Mouse (Mus musculus) CH12.LX (cell line): ENCODE measurements at regions not wholly inside any gene's neighbourhood (a gene's known extent, or its start where the extent isn't known, plus 50 kb on each side); places are given as distances from the start of the nearest gene placed in this dataset.

Source experiments
- DNase-seq: peaks from one replicate; pipeline ENCODE4 v3.0.0-alpha.2; 2013; ENCODE audit errors: extremely low read depth
- H3K27ac ChIP-seq: 2 replicates; pipeline ENCODE4 v1.5.1; 2012; ENCODE audit warnings: low read depth, mild to moderate bottlenecking, control low read depth, moderate library complexity; ENCODE audit not compliant: insufficient read depth
- H3K27me3 ChIP-seq: replicated peaks from 2 replicates; pipeline ENCODE3; 2012; ENCODE audit warnings: inconsistent platforms
- H3K36me3 ChIP-seq, 2 experiments: replicated peaks in 1 of 2; 2 replicates each; pipeline versions ENCODE3 to v1.6.1; 2012; ENCODE audit warnings: inconsistent platforms in 1 of 2, low read length in 1 of 2, mild to moderate bottlenecking in 1 of 2, mixed read lengths in 1 of 2, moderate library complexity in 1 of 2; ENCODE audit not compliant: control insufficient read depth in 1 of 2, insufficient read depth in 1 of 2
- H3K4me1 ChIP-seq, 2 experiments: 2 replicates each; pipeline ENCODE4 v1.6.1; 2012; ENCODE audit warnings: inconsistent platforms in 1 of 2, moderate library complexity in 1 of 2; ENCODE audit not compliant: insufficient read depth in 2 of 2, control insufficient read depth in 1 of 2
- H3K4me2 ChIP-seq: 2 replicates; pipeline ENCODE4 v1.6.1; 2012; ENCODE audit warnings: low read depth, mild to moderate bottlenecking, control low read depth; ENCODE audit not compliant: poor library complexity, insufficient read depth, severe bottlenecking
- H3K4me3 ChIP-seq, 3 experiments: fragments of 150-350 bp in 1 of 3; sonication (generic) in 1 of 3; replicated peaks in 1 of 3; 2 replicates each; pipeline versions ENCODE3 to v1.5.1; 2011 to 2012; ENCODE audit warnings: low read depth in 2 of 3, low read length in 2 of 3, mild to moderate bottlenecking in 2 of 3, moderate library complexity in 2 of 3, control low read depth in 1 of 3, improper control_type of control experiment in 1 of 3, inconsistent platforms in 1 of 3, mixed read lengths in 1 of 3; ENCODE audit not compliant: poor library complexity in 1 of 3
- H3K79me2 ChIP-seq: replicated peaks from 2 replicates; pipeline ENCODE4 v1.6.1; 2012; ENCODE audit warnings: mild to moderate bottlenecking, moderate library complexity; ENCODE audit not compliant: control insufficient read depth, poor library complexity, insufficient read depth, severe bottlenecking; ENCODE audit errors: extremely low read depth
- H3K9ac ChIP-seq: 2 replicates; pipeline ENCODE4 v1.6.1; 2012; ENCODE audit warnings: low read depth, mild to moderate bottlenecking, control low read depth, moderate library complexity; ENCODE audit not compliant: insufficient read depth
- H3K9me3 ChIP-seq: replicated peaks from 2 replicates; pipeline ENCODE3; 2012; ENCODE audit warnings: low read length, inconsistent platforms, mixed read lengths
- CHD1 ChIP-seq: IDR thresholded peaks from 2 replicates; pipeline ENCODE4 v1.6.1; 2012; ENCODE audit warnings: low read depth, low read length, improper control_type of control experiment, inconsistent platforms
- CTCF ChIP-seq, 2 experiments: IDR thresholded peaks in 1 of 2; conservative IDR thresholded peaks in 1 of 2; 2 replicates each; pipeline ENCODE4 v1.5.1; 2011 to 2012; ENCODE audit warnings: low read depth in 2 of 2, low read length in 2 of 2, improper control_type of control experiment in 1 of 2, inconsistent platforms in 1 of 2, mild to moderate bottlenecking in 1 of 2, moderate library complexity in 1 of 2
- GABPA ChIP-seq: IDR thresholded peaks from 2 replicates; pipeline ENCODE4 v1.6.1; 2012; ENCODE audit warnings: low read depth, low read length, improper control_type of control experiment, inconsistent platforms; ENCODE audit not compliant: insufficient replicate concordance
- HCFC1 ChIP-seq: IDR thresholded peaks from 2 replicates; pipeline ENCODE4 v1.6.1; 2012; ENCODE audit warnings: low read depth, mild to moderate bottlenecking, inconsistent platforms, low read length, improper control_type of control experiment
- JUN ChIP-seq: IDR thresholded peaks from 2 replicates; pipeline ENCODE4 v1.6.1; 2011; ENCODE audit warnings: low read depth, mild to moderate bottlenecking, low read length, improper control_type of control experiment, moderate library complexity; ENCODE audit not compliant: insufficient read depth
- JUND ChIP-seq: conservative IDR thresholded peaks from 2 replicates; pipeline ENCODE4 v1.6.1; 2011; ENCODE audit warnings: low read depth, low read length, improper control_type of control experiment
- KAT2A ChIP-seq: IDR thresholded peaks from 2 replicates; pipeline ENCODE4 v1.6.1; 2012; ENCODE audit warnings: low read length, improper control_type of control experiment, inconsistent platforms; ENCODE audit not compliant: insufficient replicate concordance
- MAX ChIP-seq: IDR thresholded peaks from 2 replicates; pipeline ENCODE4 v1.6.1; 2011; ENCODE audit warnings: low read length, improper control_type of control experiment
- MAZ ChIP-seq: IDR thresholded peaks from 2 replicates; pipeline ENCODE4 v1.6.1; 2012; ENCODE audit warnings: low read depth, mild to moderate bottlenecking, inconsistent platforms, low read length, improper control_type of control experiment, moderate library complexity
- MEF2A ChIP-seq: IDR thresholded peaks from 2 replicates; pipeline ENCODE4 v1.6.1; 2014; ENCODE audit warnings: low read depth, mild to moderate bottlenecking, inconsistent platforms, low read length, improper control_type of control experiment, borderline replicate concordance
- MXI1 ChIP-seq: IDR thresholded peaks from 2 replicates; pipeline ENCODE4 v1.6.1; 2011; ENCODE audit warnings: mild to moderate bottlenecking, low read depth, low read length, improper control_type of control experiment
- MYC ChIP-seq: IDR thresholded peaks from 2 replicates; pipeline ENCODE4 v1.6.1; 2011; ENCODE audit warnings: low read depth, mild to moderate bottlenecking, improper control_type of control experiment, low read length
- NELFE ChIP-seq: IDR thresholded peaks from 2 replicates; pipeline ENCODE4 v1.6.1; 2011; ENCODE audit warnings: low read depth, low read length, improper control_type of control experiment
- NRF1 ChIP-seq: IDR thresholded peaks from 2 replicates; pipeline ENCODE4 v1.6.1; 2014; ENCODE audit warnings: low read depth, mild to moderate bottlenecking, inconsistent platforms, low read length, improper control_type of control experiment, moderate library complexity
- PAX5 ChIP-seq: IDR thresholded peaks from 2 replicates; pipeline ENCODE4 v1.6.1; 2012; ENCODE audit warnings: low read length, inconsistent platforms, mixed read lengths
- POLR2AphosphoS2 ChIP-seq: IDR thresholded peaks from 2 replicates; pipeline ENCODE4 v1.6.1; 2011; ENCODE audit warnings: low read depth, low read length, improper control_type of control experiment
- RAD21 ChIP-seq: IDR thresholded peaks from 2 replicates; pipeline ENCODE4 v1.6.1; 2011; ENCODE audit warnings: low read depth, mild to moderate bottlenecking, low read length, improper control_type of control experiment, moderate library complexity
- RCOR1 ChIP-seq: conservative IDR thresholded peaks from 2 replicates; pipeline ENCODE4 v1.6.1; 2012; ENCODE audit warnings: low read depth, mild to moderate bottlenecking, inconsistent platforms, low read length, improper control_type of control experiment
- SIN3A ChIP-seq: IDR thresholded peaks from 2 replicates; pipeline ENCODE4 v1.6.1; 2012; ENCODE audit warnings: low read length, improper control_type of control experiment, inconsistent platforms
- SMC3 ChIP-seq: IDR thresholded peaks from 2 replicates; pipeline ENCODE4 v1.6.1; 2011; ENCODE audit warnings: low read depth, low read length, improper control_type of control experiment
- TBP ChIP-seq: conservative IDR thresholded peaks from 2 replicates; pipeline ENCODE4 v1.6.1; 2011; ENCODE audit warnings: low read depth, low read length, improper control_type of control experiment
- TCF12 ChIP-seq: IDR thresholded peaks from 2 replicates; pipeline ENCODE4 v1.6.1; 2014; ENCODE audit warnings: low read depth, mild to moderate bottlenecking, inconsistent platforms, low read length, improper control_type of control experiment
- UBTF ChIP-seq: IDR thresholded peaks from 2 replicates; pipeline ENCODE4 v1.6.1; 2012; ENCODE audit warnings: low read depth, mild to moderate bottlenecking, inconsistent platforms, low read length, improper control_type of control experiment, moderate library complexity
- USF2 ChIP-seq: conservative IDR thresholded peaks from 2 replicates; pipeline ENCODE4 v1.6.1; 2011; ENCODE audit warnings: low read depth, low read length, improper control_type of control experiment
- ZNF384 ChIP-seq: IDR thresholded peaks from 2 replicates; pipeline ENCODE4 v1.6.1; 2012; ENCODE audit warnings: low read depth, low read length, improper control_type of control experiment, inconsistent platforms
- dilution Hi-C: fragments of 300-500 bp; cut with MboI; formaldehyde crosslinking; loops from 2 replicates; pipeline ENCODE4 v1.14.3; 2020; ENCODE audit warnings: low sequenced_read_pairs; ENCODE audit not compliant: extremely low pct_unique_long_range_greater_than_20kb, extremely low pct_ligation_motif_present
- in situ Hi-C: fragments of 300-500 bp; cut with MboI; formaldehyde crosslinking; loops from 3 replicates; pipeline ENCODE4 v1.14.3; 2019; ENCODE audit warnings: low sequenced_read_pairs, low pct_ligation_motif_present, low pct_unique_long_range_greater_than_20kb, mixed read lengths

DNA sequence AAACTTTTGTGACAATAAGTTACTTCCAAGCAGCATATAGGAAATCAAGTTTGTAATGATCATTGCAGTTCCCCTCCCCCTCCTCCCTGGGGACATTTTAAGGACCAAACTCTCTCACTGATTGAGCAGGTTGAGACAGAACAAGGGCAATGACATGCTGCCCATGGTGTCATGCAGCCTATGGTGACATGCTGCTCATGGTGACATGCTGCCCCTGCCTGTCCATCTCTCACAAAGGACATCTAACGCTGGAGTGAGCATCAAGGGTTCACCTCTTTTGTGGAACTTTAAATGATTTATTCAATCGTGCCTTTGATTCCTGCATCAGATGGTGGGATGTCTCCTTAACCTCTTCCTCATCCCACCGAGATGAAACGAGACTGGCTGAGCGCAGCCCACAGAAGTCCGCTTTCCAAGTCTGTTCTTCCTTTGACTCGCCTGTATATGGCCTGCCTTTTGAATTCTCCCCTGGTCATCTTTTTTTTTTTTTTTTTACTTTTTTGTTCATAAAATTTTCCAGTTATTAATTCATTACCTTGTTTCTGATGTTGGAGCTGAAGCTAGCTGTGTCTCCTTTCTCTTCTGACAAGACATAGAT is 133.5 kb upstream of the Nampt start:
- no peak for TF ChIP-seq MXI1
- no peak for TF ChIP-seq UBTF
- no peak for TF ChIP-seq CTCF (conservative IDR thresholded peaks at IDR 0.05 in 1 of 2, IDR thresholded peaks at IDR 0.05 in 1 of 2; ENCODE audit: low read depth in 2 of 2, low read length in 2 of 2)
- no peak for TF ChIP-seq MAZ
- TF ChIP-seq KAT2A = no peak
- no peak for TF ChIP-seq CHD1
- TF ChIP-seq HCFC1 = no peak
- dilution Hi-C loops (no loop called here), in situ Hi-C loops (no loop called here)

DNA sequence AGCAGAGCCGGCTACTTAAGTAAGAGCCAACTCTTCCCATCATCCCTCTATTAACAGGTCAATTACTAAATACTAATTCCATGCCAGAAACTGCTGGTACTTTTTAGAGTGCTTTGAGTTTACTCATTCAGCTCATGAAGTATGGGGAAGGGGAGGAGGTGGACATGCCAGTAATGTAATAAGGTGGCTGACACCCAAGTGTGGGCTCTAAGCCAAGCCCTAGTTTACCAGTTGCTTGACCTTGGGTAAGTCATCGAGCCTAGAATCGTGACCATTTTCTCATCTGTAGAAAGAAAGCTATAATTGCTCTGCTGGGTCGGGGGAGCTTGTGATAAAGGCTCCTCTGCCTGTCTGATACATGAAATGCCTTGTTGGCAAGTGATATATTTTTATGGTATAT is 130.0 kb upstream of the Nampt start:
- dilution Hi-C loops = no loop called here

More for the DNA sequence above, 133.5 kb upstream of the Nampt start:
- no peak overlapping the region for H3K27ac ChIP-seq
- H3K79me2 ChIP-seq = no peaks in the 10 kb centered on the region
- no peak overlapping the region for H3K9ac ChIP-seq
- H3K4me3 ChIP-seq = no peak overlapping the region
- no peaks in the 10 kb centered on the region for H3K9me3 ChIP-seq
- H3K4me1 ChIP-seq = peaks cover 0 to 8% of the 10 kb centered on the region in 2 experiments; a peak in 2 of 4 replicates
- no peak for DNase-seq
- no peak overlapping the region for H3K4me2 ChIP-seq
- H3K36me3 ChIP-seq = no peaks in the 10 kb centered on the region
- H3K27me3 ChIP-seq = no peaks in the 10 kb centered on the region

More for the DNA sequence above, 130.0 kb upstream of the Nampt start:
- Histone ChIP-seq H3K27ac (no peak overlapping the region), H3K9me3 (no peaks in the 10 kb centered on the region), H3K27me3 (no peaks in the 10 kb centered on the region), H3K4me1 (peaks cover 0 to 8% of the 10 kb centered on the region in 2 experiments; a peak in 2 of 4 replicates), H3K4me3 (no peak overlapping the region), H3K36me3 (no peaks in the 10 kb centered on the region), H3K9ac (no peak overlapping the region), H3K79me2 (no peaks in the 10 kb centered on the region), H3K4me2 (no peak overlapping the region)
- in situ Hi-C loops = no loop called here
- no peak for TF ChIP-seq RAD21
- TF ChIP-seq MAX = no peak
- no peak for TF ChIP-seq SMC3
- TF ChIP-seq UBTF = no peak
- no peak for TF ChIP-seq NELFE
- no peak for TF ChIP-seq NRF1
- TF ChIP-seq MEF2A = no peak
- TF ChIP-seq JUND = no peak
- no peak for TF ChIP-seq PAX5
- no peak for TF ChIP-seq JUN
- TF ChIP-seq MYC = no peak
- TF ChIP-seq USF2 = no peak
- no peak for TF ChIP-seq POLR2AphosphoS2
- TF ChIP-seq SIN3A = no peak
- TF ChIP-seq TBP = no peak
- TF ChIP-seq RCOR1 = no peak
- no peak for TF ChIP-seq ZNF384
- TF ChIP-seq TCF12 = no peak
- TF ChIP-seq GABPA = no peak
- TF ChIP-seq HCFC1 = no peak
- no peak for DNase-seq
